Mouse (Mus musculus) right cerebral cortex, postnatal 4 days (tissue): ENCODE data around the gene Sh3tc1.
A peak's percentile ranks its signal among the peaks of the same experiment; 100 is the strongest.

ENCODE experiments used
- DNase-seq: peaks from one replicate; pipeline ENCODE4 v3.0.0-alpha.2; 2022

Sh3tc1 gene

DNA sequence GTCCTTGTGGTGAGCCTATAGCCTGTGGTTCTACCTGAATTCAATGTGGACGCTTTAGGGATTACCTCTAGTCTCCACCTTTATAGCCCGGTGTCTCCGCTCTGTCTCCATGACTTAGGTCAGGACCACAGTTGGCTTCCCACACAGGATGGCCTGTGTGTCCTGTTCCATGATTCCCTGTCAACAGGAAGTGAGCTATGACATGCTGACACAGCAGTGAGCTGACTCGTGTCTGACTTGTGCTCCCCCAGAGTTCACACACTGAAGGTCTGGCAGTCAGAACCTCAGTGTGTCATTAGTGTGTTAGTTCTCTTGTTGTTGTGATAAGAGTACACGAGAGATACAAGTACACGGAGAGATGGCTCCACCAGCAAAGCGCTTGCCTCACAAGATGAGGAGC, 11.2 kb upstream of the Sh3tc1 start:
- no peak for DNase-seq

DNA sequence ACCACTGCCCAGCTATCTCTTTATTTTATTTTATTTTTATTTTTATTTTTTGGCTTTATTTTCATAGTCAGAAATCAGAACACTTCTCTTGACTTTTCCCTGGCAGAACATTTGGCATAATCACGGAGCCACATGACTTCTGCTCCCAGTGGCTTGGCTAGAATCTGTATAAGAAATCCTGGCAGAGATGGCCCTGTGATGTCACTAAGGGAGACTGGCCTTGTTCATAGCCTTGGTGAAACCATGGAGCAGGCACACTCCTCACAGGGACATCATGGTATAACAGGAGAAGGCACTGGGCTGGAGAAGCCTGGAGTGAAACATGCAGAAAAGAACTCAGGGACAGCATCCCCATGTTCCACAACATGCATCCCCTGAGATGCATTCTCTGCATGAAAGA, 10.2 kb upstream of the Sh3tc1 start:
- no peak for DNase-seq

DNA sequence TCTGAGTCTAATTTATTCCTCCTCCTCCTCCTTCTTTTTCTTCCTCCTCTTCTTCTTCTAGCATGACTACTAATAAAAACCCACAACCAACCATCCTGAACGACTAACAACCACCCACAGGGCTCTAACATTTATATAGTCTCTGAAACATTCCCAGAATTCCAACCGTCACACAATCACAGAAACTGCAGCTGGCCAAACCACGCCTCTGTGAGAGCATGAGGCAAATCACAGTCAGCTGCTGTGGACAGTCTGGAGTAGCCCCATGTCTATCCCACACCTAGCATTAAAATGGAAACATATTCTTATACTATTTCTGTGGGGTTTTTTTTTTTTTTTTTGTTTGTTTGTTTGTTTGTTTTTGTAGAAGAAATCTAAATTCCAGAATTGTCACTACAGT, 9.6 kb upstream of the Sh3tc1 start:
- DNase-seq: no peak

DNA sequence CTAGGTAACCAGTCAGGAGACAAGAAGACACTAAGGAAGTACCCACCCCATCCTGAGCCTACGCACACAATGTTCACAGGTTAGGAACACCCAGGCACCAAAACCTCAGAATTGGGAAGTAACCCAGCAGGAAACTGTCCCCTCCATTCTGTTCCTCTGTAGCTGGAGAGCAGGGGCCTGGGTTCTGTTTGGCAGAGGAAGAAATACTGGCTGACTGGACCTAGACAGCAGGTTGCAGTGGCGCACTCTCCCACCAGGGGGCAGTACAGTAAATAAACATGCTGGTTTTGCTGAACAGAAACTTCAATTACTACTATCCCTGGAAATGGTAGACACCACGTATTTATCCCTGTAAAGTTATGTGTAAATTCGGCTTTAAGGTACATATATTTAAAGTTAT, 7.1 kb upstream of the Sh3tc1 start:
- peak; percentile 92 for DNase-seq

DNA sequence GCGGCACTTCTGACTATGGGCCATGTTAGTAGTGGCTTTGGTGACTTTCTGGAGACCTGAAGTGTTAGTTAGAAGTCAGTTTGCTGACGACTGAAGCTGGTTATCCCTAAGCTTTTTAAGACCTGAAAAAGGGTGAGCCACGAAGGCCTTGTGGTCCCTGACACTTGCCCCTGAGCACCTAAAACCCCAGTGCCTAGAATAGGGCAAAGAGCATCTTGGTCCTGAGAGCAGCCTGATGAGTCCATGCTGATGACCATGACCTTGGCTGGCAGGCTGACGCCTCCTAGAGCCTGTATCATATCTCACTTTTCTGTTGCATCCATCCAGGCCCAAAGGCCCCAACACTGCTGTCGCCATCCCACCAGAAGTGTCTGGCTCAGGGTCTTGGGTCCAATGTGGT, 5.6 kb upstream of the Sh3tc1 start:
- DNase-seq: no peak

DNA sequence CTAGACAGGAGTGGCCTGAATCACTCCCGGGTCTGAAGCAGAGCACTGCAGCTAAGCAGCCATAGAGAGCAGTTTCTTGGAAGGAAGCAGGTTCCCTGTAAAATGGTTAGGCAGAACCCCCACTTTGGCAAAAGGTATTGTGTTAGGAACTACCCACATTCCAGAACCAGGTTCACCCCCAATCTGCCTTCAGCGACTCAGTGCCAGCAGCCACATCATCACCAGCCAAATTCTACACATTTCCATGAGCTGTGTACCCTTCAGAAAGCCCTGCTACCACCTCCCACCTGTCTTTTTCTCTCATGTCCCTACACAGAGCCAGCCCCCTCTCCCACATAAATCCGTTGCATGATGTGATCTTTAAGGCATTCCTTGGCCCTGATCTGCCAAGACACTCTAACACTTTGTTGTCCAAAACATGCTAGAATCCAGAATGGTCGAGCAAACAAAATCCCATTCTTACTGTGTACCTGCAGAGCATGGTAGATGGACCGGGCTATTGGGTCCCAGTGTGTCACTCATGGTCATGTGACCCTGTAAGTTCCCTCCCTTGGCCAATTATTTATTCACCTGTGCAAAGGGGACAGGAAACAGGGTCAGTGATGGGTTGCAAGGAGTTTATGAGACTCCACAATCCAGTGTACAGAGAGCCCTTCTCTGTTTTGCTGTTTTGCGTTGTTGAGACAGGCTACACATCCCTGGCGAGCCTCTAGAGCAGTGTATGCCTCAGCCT, 4.4 kb upstream of the Sh3tc1 start:
- no peak for DNase-seq

DNA sequence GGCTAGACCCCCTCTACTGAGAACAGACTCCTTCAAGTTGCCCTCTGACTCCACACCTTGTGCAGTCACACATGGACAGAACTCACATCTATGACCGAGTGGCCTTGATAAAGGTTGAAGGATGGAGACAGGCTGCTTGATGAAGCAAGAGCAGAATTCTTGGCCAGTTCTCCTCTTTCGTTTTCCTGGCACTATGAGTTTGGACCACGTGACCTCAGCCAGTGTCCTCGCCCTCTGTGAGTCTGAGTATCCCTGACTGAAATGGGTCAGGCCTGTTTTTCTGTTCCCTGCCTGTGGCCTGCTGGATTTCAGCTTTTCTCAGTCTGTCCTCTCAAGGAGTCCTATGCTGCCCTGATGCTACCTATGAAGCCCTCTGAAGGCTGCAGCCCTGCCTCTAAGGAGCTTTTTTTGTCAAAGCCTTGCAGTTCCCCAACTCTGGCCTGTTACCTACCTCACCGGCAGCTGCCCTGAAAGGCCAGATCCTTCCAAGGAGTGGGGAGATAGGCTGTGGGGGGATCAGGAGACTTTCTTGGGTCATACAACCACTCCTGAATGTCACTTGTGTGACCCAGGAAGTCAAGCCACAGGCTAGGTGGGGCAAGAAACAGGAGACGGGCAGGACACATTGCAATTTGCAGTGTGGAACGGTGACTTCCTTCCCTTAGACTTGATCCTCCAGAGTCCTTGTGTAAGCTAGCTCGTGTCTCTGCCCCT, 3.6 kb upstream of the Sh3tc1 start:
- no peak for DNase-seq

DNA sequence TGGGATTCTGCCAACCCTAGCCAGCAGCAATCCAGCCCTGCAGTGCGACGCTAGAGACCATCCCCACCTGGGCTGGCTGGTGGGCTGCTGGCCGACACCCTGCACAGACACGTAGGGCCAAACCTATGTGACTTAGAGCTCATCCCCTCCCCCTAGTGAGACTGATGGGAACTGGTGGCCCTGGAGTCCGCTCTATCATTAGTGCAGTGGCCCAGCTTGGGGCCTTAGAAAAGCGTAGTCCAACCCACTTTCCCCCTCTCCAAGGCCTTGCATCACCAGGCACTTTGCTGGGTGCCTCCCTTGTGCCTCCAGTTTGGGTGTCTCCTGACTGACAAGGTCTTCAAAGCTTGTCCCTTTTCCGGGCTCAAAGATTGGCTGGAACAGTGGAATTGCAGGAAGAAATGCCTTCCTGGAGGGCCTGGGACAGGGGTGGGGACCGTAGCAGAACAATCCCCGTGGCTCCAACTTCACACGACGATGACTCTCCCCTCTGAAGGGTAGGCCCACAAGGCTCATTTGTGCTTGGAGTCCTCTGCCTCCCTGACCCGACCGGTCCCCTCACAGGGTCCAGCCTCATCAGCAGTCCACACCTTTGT, 1.5 kb upstream of the Sh3tc1 start:
- no peak for DNase-seq

DNA sequence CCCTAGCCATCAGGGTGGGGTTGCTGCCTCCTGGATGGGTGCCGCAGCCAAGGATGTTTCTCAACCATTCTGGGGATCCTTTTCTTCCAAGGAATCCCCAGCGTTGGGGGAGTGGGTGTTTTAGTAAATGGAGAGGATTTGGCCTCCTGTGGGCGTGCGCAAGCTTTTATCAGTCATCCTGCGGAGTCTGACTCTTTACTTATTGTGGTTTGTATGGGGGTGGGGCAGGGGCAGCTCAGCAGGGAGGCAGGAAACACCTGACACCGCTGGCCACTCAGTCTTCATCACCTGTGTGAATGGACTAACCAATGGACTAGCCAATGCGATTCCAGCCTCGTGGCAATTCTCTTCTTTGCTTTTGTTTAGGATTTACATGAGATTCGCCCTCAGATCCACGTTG, 929 bp upstream of the Sh3tc1 start:
- DNase-seq: no peak

DNA sequence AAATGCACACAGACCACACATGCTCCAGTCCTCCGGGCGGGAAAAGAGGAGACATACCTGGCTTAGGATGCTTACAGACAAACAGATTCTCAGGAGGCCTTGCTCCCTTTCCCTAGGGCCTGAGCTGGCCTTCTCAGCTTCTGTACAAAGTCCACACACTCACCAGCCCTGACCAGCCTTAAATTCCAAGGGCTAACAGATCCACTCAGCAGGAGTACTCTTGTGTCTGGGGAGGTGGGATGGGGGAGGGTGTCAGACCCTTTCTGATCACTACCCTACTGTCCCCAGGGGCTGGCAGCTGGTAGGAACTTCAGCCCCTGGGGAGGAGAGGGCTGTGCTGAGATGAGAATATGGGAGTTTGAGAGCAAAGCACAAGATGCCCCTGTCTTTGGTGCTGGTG, 782 bp downstream of the Sh3tc1 start:
- no peak for DNase-seq

DNA sequence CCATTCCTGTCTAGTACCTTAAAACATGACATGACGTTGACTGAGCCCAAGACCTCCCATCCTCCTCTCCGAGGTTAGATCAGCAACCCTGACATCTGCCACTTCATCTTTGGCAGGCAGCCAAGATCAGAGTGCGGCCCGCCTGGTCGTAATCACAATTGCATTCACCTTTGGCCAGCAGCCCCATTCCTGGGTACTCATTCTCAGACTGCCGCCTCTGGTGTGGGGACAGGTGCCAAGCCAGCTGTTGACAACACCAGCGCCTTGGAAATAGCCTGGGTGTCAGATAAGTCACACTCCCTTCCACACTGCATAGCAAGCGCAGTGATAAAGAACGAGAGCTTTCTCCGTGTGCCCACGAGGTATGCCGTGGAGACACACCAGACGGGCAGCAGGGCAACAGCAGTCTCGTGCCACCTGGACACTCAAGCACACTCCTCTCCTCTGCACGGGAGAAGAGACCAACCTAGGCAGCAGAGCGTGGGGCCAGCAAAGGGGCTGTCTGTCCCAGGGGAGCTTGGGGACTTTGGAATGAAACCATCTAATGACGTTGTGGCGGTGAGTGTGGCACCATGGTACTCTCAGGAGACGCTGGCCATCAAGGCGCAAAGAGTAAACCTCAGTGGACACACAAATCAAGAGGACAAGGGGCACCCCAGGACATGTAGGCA, 2.4 kb downstream of the Sh3tc1 start:
- DNase-seq: no peak

DNA sequence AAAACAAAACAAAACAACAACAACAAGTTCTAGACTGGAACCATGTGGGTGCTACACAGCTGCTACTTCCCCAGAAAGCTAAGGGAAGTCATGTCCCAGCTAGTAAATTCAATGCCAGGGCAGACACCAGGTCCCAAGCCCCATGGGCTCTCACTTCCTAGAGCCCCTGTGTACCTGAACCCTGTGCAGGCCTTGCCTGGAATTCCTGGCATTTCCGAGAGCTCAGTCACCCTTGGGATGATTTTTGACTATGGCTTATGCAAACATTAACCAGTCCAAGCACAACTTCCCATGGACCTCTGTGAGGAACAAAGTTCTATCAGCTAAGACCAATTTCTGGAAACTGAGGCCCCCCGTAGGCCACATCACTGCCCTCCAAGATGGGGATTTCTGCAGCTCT, 6.3 kb downstream of the Sh3tc1 start:
- no peak for DNase-seq

DNA sequence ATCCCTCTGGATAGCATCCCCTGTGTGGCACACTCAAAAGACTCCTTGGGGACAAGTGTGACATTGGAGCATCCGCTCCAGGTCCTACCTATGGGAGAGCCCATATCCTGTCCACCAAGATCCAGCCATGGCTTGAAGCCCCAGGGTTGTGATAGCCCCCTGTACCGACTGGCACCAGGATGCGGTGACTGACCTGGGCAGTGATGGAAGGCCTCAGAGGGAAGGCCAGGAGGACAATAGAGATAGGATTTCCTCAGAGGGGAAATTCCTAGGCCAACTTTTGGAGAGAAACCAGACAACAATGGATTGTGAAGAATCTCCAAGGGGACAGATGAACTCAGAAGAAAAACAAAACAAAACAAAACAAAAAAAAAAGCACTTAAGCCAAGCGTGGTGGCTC, 8.8 kb downstream of the Sh3tc1 start:
- no peak for DNase-seq

DNA sequence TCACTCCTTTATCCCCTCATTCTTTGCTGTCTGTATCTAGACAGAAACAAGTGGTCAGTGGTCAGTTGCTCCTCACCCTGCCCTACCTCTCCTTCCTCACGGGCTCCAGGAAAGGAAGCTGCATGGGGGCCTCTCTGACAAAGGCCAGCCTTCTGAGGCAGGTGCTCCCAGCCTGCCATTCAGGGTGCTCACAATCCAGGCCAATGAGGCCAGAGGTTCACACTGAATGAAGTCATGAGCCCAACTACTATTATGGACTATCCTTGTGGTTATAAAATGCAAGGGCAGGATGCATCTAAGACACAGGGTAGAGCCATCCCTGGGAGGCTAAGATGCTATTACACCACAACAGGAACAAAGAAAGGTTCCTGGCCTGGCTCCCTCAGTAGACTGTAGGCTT, 9.2 kb downstream of the Sh3tc1 start:
- DNase-seq: no peak

DNA sequence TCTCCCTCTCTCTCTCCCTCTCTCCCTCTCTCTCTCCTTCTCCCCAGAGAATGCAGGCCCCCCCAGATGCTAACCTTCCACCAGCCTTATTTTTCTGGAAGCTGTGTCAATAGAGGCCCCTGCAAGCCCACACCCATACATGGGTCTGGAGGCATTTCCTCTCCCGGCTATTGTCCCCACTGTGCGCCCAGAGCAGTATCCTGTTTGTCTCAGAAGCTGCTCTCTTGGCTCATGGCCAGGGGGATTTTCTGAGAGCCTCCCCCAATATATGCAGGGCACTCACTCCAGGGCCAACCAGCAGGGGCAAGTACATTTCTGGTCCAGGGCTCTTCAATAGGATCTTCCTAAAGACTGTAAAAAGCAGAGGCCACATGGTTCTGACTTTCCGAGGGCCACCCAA, 9.9 kb downstream of the Sh3tc1 start:
- no peak for DNase-seq

DNA sequence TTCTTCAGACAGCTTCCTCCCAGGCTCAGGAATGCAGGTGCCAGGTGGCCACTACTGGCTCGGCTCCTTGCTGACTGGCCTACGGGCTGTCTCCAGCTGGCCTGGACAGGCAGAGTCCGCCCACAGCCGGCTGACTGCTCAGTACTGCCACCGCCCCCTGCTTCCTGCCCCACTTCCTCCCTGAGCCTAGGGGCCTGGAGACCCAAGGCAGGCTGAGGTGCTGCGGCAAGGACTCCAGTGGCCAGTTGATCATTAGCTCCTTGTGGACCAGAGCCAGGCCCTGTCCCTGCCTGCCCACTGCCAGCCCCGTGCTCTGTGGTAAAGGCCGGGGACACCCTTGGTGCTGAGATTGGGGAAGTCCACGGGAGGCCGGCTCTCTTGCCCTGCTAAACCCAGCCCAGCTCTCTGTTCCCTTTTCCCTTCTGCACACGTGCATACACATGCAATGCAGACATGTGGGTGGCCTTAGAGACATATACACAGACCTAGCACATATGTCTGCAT, 10.8 kb downstream of the Sh3tc1 start:
- DNase-seq: no peak

DNA sequence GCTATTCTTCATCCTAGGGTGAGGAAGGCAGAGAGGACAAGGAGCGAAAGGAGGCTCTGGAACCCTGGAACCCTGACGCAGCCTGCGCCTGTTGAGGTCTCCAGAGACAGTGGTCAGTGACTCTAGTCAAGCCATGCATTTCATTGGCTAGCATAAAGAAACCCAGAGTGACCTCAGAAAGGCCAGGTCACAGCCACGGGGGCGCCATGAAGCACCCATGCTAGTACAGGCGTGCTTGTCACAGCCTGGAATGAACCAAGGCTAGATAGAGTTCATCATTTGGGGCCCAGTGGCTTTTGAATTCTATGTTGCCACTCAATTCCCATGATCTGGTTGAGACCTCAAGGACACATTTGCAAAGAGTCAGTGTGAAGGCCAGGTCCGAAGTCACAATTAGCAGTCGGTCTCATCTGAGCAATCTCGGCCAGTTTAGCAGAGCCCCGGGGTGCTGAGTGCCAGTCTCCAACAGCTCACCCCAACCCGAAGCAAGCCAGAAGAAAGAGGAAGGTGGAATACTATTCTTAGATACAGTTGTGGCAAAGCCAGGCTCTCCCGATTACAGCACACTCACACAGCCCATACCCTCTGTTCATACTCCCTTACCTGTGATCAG, 11.3 kb downstream of the Sh3tc1 start:
- no peak for DNase-seq

DNA sequence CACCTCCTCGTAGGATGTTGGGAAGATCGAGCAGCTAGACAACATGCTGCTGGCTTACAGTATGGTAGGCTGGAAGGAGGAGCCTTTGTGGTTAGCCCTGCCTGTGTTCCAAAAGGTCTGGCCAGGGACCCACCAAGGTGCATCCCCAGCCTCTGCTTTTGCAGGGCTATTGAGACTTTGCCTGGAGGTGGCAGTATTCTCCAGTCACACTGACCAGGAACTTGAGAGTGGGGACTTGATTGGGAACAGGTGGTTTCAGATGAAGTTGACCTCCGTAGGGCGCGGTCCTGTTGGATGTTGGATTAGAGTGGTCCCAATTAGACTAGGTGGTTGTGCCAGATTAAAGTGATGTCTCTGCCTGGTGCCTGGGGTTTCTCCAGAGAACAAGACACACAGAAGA, 12.3 kb downstream of the Sh3tc1 start:
- no peak for DNase-seq

DNA sequence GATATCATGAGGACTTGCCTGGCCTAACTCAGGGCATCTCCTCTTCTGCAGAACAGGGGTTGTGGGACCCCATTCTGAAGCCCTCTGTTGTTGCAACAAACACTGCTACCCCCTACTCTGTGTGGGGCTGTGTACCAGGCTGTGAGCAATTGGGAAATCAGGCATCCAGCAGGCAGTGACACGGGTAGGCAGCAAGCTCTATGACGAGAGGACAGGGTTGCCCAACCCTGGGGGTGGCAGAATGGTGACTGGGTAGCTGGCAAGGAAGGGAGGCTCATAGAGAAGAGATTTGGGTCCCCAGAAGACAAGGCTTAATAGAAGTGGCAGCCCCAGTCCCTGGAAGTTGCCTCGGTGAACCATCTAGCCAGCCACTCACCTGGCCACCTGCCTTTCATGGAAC, 13.9 kb downstream of the Sh3tc1 start:
- DNase-seq: no peak

DNA sequence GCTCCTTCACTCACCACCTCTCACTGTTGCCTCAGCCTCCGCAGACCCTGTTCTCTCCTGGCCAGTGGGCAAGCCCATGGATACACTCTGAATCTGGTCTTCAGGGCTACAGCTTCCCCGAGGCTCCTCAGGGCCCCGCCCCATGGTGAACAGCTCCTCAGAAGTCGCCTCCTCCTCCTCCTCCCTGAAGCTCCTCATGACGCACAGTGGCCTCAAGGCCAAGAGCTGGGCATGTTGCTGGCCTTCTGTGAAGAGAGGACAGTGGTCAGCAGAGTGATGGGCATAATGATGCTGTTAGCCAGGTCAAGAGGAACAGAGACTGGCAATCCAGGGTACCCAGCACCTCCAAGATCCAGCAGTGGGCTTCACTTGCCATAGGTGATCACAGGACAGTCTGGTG, 15.9 kb downstream of the Sh3tc1 start:
- DNase-seq: no peak

DNA sequence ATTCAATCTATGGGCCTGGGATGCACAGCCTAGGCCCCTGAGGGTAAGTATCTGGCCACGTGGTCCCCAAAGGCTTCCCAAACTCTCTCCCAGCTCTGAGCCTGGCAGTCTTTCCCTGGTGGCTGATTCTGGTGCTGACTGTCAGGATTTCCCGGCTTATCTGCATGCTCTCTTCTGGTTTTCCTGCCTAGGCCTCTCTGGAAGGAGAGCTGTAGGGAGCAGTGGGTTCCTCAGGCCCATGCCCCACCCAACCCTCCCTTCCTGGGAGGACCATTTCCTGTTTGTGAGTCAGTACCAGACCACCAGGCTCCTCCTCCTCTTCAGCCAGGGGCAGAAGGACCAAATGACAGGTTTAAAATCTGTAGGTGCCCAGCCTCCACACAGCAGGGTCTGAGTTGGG, 17.1 kb downstream of the Sh3tc1 start:
- no peak for DNase-seq

DNA sequence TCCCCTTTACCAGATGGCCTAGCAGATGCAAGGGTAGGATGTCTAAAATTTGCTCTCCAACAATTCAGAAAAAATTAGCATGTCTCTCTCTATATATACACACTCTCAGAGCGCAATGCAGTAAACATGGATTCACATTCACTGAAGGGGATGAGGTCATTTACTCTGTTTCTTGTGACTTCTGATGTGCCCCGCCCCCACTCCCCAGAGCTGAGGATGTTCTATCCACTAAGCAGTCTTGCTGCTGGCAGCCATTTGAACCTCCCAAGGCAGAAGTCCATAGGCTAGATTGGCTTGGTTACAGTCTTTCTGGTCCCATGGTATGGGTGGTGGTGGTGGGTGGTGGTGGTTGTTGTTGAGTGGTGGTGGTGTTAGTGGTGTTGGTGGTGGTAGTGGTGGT, 17.9 kb downstream of the Sh3tc1 start:
- no peak for DNase-seq

DNA sequence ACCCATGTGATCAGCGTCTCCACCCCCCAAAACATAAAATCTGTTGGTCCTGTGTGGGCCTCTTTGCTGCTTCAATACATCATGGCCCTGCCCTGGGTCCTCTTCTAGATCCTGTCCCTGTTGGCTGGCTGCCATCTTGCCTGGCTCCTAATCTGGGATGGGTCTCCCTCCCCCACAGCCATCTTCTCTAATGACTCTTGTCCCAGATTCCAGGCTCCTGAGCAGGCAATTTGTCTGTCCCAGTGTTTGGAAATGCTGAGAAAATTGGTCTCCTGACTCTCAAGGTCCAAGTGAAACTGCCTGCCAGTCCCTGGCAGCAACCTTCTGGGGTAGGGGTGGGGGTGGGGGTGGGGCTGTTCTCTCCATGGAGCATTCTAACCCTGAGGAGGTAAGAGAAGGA, 19.9 kb downstream of the Sh3tc1 start:
- no peak for DNase-seq
